9 mouse cellular contexts compared by ENCODE assay signal in the genomic region with DNA sequence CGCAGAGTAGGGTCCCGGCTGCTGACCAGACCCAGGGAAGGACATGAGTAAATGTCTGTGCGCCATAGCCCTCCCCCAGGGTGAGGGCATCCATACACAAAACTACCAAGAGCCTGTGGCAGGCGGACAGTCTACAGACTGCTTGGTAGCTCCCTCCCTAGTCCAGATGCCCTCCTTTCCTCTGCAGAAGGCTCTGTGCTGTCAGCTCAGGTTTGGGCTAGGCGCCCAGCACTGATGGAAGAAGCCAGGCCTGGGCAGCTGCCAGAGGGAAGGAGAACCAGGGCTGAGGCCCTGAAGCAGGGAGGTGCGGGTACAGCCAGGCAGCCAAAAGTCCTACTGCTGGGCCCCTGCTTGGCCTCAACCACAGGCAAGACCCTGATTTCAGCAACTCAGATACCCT. TPM values are rescaled to one million over a fixed set of nuclear protein-coding genes. Genes with fewer than 3 reads are reported as not detected.
A peak's percentile ranks its signal among the peaks of the same experiment; 100 is the strongest.
DNase-seq lines count a peak whose midpoint lies in the region; ATAC-seq and TF ChIP-seq lines count a peak whose summit lies in the region.
"Had no signal": no experiment of that assay in that cellular context is flagged by ENCODE, and none has a peak within 500 bp of the region (broad histone marks: within the 10 kb centered on the region; RNA-seq: fewer than 3 reads in every experiment).

No protein-coding gene starts in this region.

- H3K9ac ChIP-seq in heart, adult 2 months (ENCODE audit: low read depth, low read length), result no peak overlapping the region
- no peak overlapping the region for H3K9ac ChIP-seq in heart, embryonic 11.5 days (ENCODE audit: low read depth, low read length)
- no peak overlapping the region for H3K9ac ChIP-seq in midbrain, embryonic 13.5 days (replicated peaks)
- no peak overlapping the region for H3K9ac ChIP-seq in kidney, embryonic 15.5 days
- H3K9ac ChIP-seq: limb, embryonic 13.5 days had no signal

- TF ChIP-seq POLR2A in heart, adult 2 months (IDR thresholded peaks at IDR 0.05; ENCODE audit: insufficient read depth, low read depth, low read length), result no peak

- no peaks in the 10 kb centered on the region for H3K27me3 ChIP-seq in heart, adult 2 months (ENCODE audit: control insufficient read depth, insufficient read depth, low read length)
- no peaks in the 10 kb centered on the region for H3K27me3 ChIP-seq in heart, embryonic 11.5 days (ENCODE audit: control insufficient read depth, insufficient read depth, low read length)
- H3K27me3 ChIP-seq in midbrain, embryonic 13.5 days, result no peaks in the 10 kb centered on the region
- H3K27me3 ChIP-seq in kidney, embryonic 15.5 days, result no peaks in the 10 kb centered on the region
- H3K27me3 ChIP-seq: limb, embryonic 13.5 days had no signal

- TF ChIP-seq CTCF in heart, adult 2 months (IDR thresholded peaks at IDR 0.05), result no peak

- 69% methylated on average over 5 of the region's 6 CpGs for WGBS in heart, adult 2 months
- WGBS in heart, embryonic 11.5 days (ENCODE audit: insufficient replicate concordance), result 70% methylated on average over 6 of the region's 6 CpGs
- 87% methylated on average over 6 of the region's 6 CpGs for WGBS in midbrain, embryonic 13.5 days
- 87% methylated on average over 6 of the region's 6 CpGs for WGBS in kidney, embryonic 15.5 days

- peaks cover 4% of the 10 kb centered on the region for H3K4me1 ChIP-seq in heart, adult 2 months (ENCODE audit: control insufficient read depth, insufficient read depth, low read length)
- H3K4me1 ChIP-seq in heart, embryonic 11.5 days (ENCODE audit: control insufficient read depth, insufficient read depth, low read length), result peaks cover 5% of the 10 kb centered on the region; the same call in 1 of the 2 replicates
- H3K4me1 ChIP-seq in midbrain, embryonic 13.5 days (replicated peaks), result no peaks in the 10 kb centered on the region
- H3K4me1 ChIP-seq in kidney, embryonic 15.5 days, result no peaks in the 10 kb centered on the region
- H3K4me1 ChIP-seq: limb, embryonic 13.5 days had no signal

- H3K9me3 ChIP-seq in heart, embryonic 11.5 days (replicated peaks; ENCODE audit: control insufficient read depth, low read length), result no peaks in the 10 kb centered on the region
- H3K9me3 ChIP-seq in midbrain, embryonic 13.5 days, result no peaks in the 10 kb centered on the region
- no peaks in the 10 kb centered on the region for H3K9me3 ChIP-seq in kidney, embryonic 15.5 days (replicated peaks)
- H3K9me3 ChIP-seq: limb, embryonic 13.5 days had no signal

- peak; percentile 76 to 77 for DNase-seq in heart, adult 2 months
- DNase-seq in 3T3-L1 (ENCODE audit: low read depth, low spot score), result peak; percentile 63
- peak; percentile 95 for DNase-seq in cerebellum, adult 8-10 months
- peak; percentile 78 to 84 for DNase-seq in gastrocnemius, postnatal 36 days
- no peak for DNase-seq in embryo, embryonic 9.5 days (ENCODE audit: extremely low spot score)

- no peak overlapping the region for H3K4me2 ChIP-seq in heart, embryonic 11.5 days
- H3K4me2 ChIP-seq in midbrain, embryonic 13.5 days (replicated peaks), result no peak overlapping the region
- H3K4me2 ChIP-seq in kidney, embryonic 15.5 days, result no peak overlapping the region
- H3K4me2 ChIP-seq: limb, embryonic 13.5 days had no signal

- H3K36me3 ChIP-seq in heart, adult 2 months (ENCODE audit: control insufficient read depth, insufficient read depth, low read length), result no peaks in the 10 kb centered on the region
- no peaks in the 10 kb centered on the region for H3K36me3 ChIP-seq in heart, embryonic 11.5 days (ENCODE audit: control insufficient read depth, insufficient read depth, low read length)
- H3K36me3 ChIP-seq in midbrain, embryonic 13.5 days, result no peaks in the 10 kb centered on the region
- no peaks in the 10 kb centered on the region for H3K36me3 ChIP-seq in kidney, embryonic 15.5 days
- H3K36me3 ChIP-seq: limb, embryonic 13.5 days had no signal

- H3K79me2 ChIP-seq in heart, adult 2 months (replicated peaks; ENCODE audit: control insufficient read depth, insufficient read depth, low read length), result no peaks in the 10 kb centered on the region

- H3K27ac ChIP-seq in heart, adult 2 months, result no peak overlapping the region
- H3K27ac ChIP-seq in heart, embryonic 11.5 days (ENCODE audit: low read depth, low read length), result no peak overlapping the region
- no peak overlapping the region for H3K27ac ChIP-seq in midbrain, embryonic 13.5 days
- H3K27ac ChIP-seq in kidney, embryonic 15.5 days, result no peak overlapping the region
- H3K27ac ChIP-seq: limb, embryonic 13.5 days had no signal

- intact Hi-C loops in heart, adult 2 months (cut with DNase I), result no loop called here
- intact Hi-C loops in gastrocnemius, postnatal 36 days (cut with DNase I), result no loop called here

- H3K4me3 ChIP-seq in heart, adult 2 months, result no peak overlapping the region
- H3K4me3 ChIP-seq in heart, embryonic 11.5 days (ENCODE audit: low read depth, low read length), result no peak overlapping the region
- no peak overlapping the region for H3K4me3 ChIP-seq in midbrain, embryonic 13.5 days (replicated peaks)
- no peak overlapping the region for H3K4me3 ChIP-seq in kidney, embryonic 15.5 days (replicated peaks)
- H3K4me3 ChIP-seq: limb, embryonic 13.5 days had no signal

- ATAC-seq in heart, embryonic 11.5 days (replicated peaks; ENCODE audit: insufficient number of reproducible peaks, low FRiP score, low TSS enrichment), result no peak
- ATAC-seq in midbrain, embryonic 13.5 days, result 0 out of 2 replicates have a peak, but pooled peaks have one; percentile 12
- ATAC-seq in kidney, embryonic 15.5 days (replicated peaks; ENCODE audit: low FRiP score), result no peak

- 0 out of 2 replicates have a peak, but pooled peaks have one; percentile 4 for TF ChIP-seq EP300 in heart, adult 2 months (IDR thresholded peaks at IDR 0.05; ENCODE audit: insufficient read depth, low read depth, low read length)

RNA-seq across cellular contexts. Expression of gene Camk2b, which starts 35.5 kb away (rescaled TPM):
- total RNA-seq in heart, adult 2 months (2021), result 1 to 10 TPM; 4.8 to 5.2 TPM
- 10.7 and 12.9 TPM in 2 replicates for polyA plus RNA-seq in heart, adult 2 months (2012; rRNA removed)
- polyA plus RNA-seq in heart, embryonic 11.5 days (2014; fragmentation: Nextera tagmentation; extraction: Ambion mirVana), result 2.4 and 2.7 TPM in 2 replicates
- total RNA-seq in gastrocnemius, postnatal 36 days (2021), result 100 to 1,000 TPM in 1 of 2 experiments, 10 to 100 TPM in 1; 95.5 to 115 TPM
- 45.6 and 47.0 TPM in 2 replicates for polyA plus RNA-seq in midbrain, embryonic 13.5 days (2015; fragmentation: Nextera tagmentation; extraction: Ambion mirVana)
- polyA plus RNA-seq in kidney, embryonic 15.5 days (2015; fragmentation: Nextera tagmentation; extraction: Ambion mirVana), result 4.3 and 4.5 TPM in 2 replicates
